Mouse (Mus musculus): ENCODE measurements around the gene Efna3. TPM values are rescaled to one million over a fixed set of nuclear protein-coding genes. Genes with fewer than 3 reads are reported as not detected.

The Efna3 gene
- polyA plus RNA-seq, 2 experiments: 32.1 to 38.1 TPM

- ATAC-seq (ENCODE audit: low FRiP score, low read depth): no peak
- Histone ChIP-seq H3K27me3 (ENCODE audit: control insufficient read depth, insufficient read depth, low read length) (no peaks in the 10 kb centered on the region), H3K4me3 (replicated peaks; ENCODE audit: low read length) (no peak within 1 kb of the TSS), H3K9me3 (ENCODE audit: control insufficient read depth, low read length) (no peaks in the 10 kb centered on the region), H3K4me2 (replicated peaks; ENCODE audit: low read depth, low read length, severe bottlenecking) (no peak within 1 kb of the TSS), H3K36me3 (ENCODE audit: control insufficient read depth, insufficient read depth, low read length) (no peaks in the 10 kb centered on the region), H3K27ac (replicated peaks; ENCODE audit: low read depth, low read length) (no peak within 1 kb of the TSS), H3K9ac (ENCODE audit: low read depth, low read length, severe bottlenecking) (no peak within 1 kb of the TSS), H3K4me1 (ENCODE audit: control insufficient read depth, insufficient read depth, low read length) (no peaks in the 10 kb centered on the region)
- 83% methylated on average over 7 of the region's 7 CpGs for WGBS
- DNase-seq (ENCODE audit: low spot score): no peak
- TF ChIP-seq POLR2A (IDR thresholded peaks at IDR 0.05; ENCODE audit: borderline replicate concordance, extremely low read depth, insufficient read depth, insufficient read length): no peak
Observed at GRCm38 (mm10) chr3:89361675-89362074, 38.9 kb upstream of the Efna3 start, which contains the start of gene Dcst2. Gene Dcst2, plus strand, starts transcription at chr3:89361975.

- no peak for TF ChIP-seq POLR2A (IDR thresholded peaks at IDR 0.05; ENCODE audit: borderline replicate concordance, extremely low read depth, insufficient read depth, insufficient read length)
- H3K4me2 ChIP-seq (replicated peaks; ENCODE audit: low read depth, low read length, severe bottlenecking): no peak overlapping the region
- no peak overlapping the region for H3K4me3 ChIP-seq (replicated peaks; ENCODE audit: low read length)
- no peaks in the 10 kb centered on the region for H3K9me3 ChIP-seq (ENCODE audit: control insufficient read depth, low read length)
- DNase-seq (ENCODE audit: low spot score): no peak
- H3K4me1 ChIP-seq (ENCODE audit: control insufficient read depth, insufficient read depth, low read length): no peaks in the 10 kb centered on the region
- no peaks in the 10 kb centered on the region for H3K27me3 ChIP-seq (ENCODE audit: control insufficient read depth, insufficient read depth, low read length)
- H3K27ac ChIP-seq (replicated peaks; ENCODE audit: low read depth, low read length): no peak overlapping the region
- WGBS: 66% methylated on average over 3 of the region's 3 CpGs
- no peak overlapping the region for H3K9ac ChIP-seq (ENCODE audit: low read depth, low read length, severe bottlenecking)
- no peak for ATAC-seq (ENCODE audit: low FRiP score, low read depth)
- no peaks in the 10 kb centered on the region for H3K36me3 ChIP-seq (ENCODE audit: control insufficient read depth, insufficient read depth, low read length)
Observed at GRCm38 (mm10) chr3:89360237-89360636, 37.5 kb upstream of the Efna3 start.

- DNase-seq (ENCODE audit: low spot score): no peak
- 77% methylated on average over 6 of the region's 6 CpGs for WGBS
Observed at GRCm38 (mm10) chr3:89359630-89360029, 36.9 kb upstream of the Efna3 start.

GRCm38 (mm10) chr3:89356029-89356428, 33.3 kb upstream of the Efna3 start:
- TF ChIP-seq POLR2A (IDR thresholded peaks at IDR 0.05; ENCODE audit: borderline replicate concordance, extremely low read depth, insufficient read depth, insufficient read length): no peak
- WGBS: 57% methylated on average over 9 of the region's 9 CpGs
- no peaks in the 10 kb centered on the region for H3K4me1 ChIP-seq (ENCODE audit: control insufficient read depth, insufficient read depth, low read length)

More at GRCm38 (mm10) chr3:89359630-89360029, 36.9 kb upstream of the Efna3 start:
- H3K27me3 ChIP-seq (ENCODE audit: control insufficient read depth, insufficient read depth, low read length): no peaks in the 10 kb centered on the region
- no peak overlapping the region for H3K4me3 ChIP-seq (replicated peaks; ENCODE audit: low read length)
- H3K9me3 ChIP-seq (ENCODE audit: control insufficient read depth, low read length): no peaks in the 10 kb centered on the region
- no peak for TF ChIP-seq POLR2A (IDR thresholded peaks at IDR 0.05; ENCODE audit: borderline replicate concordance, extremely low read depth, insufficient read depth, insufficient read length)
- no peak overlapping the region for H3K27ac ChIP-seq (replicated peaks; ENCODE audit: low read depth, low read length)
- no peak for ATAC-seq (ENCODE audit: low FRiP score, low read depth)
- H3K4me1 ChIP-seq (ENCODE audit: control insufficient read depth, insufficient read depth, low read length): no peaks in the 10 kb centered on the region
- no peak overlapping the region for H3K4me2 ChIP-seq (replicated peaks; ENCODE audit: low read depth, low read length, severe bottlenecking)
- H3K9ac ChIP-seq (ENCODE audit: low read depth, low read length, severe bottlenecking): no peak overlapping the region
- no peaks in the 10 kb centered on the region for H3K36me3 ChIP-seq (ENCODE audit: control insufficient read depth, insufficient read depth, low read length)

GRCm38 (mm10) chr3:89355512-89355902, 32.7 kb upstream of the Efna3 start:
- no peaks in the 10 kb centered on the region for H3K36me3 ChIP-seq (ENCODE audit: control insufficient read depth, insufficient read depth, low read length)
- 75% methylated on average over 6 of the region's 6 CpGs for WGBS
- H3K27ac ChIP-seq (replicated peaks; ENCODE audit: low read depth, low read length): no peak overlapping the region
- H3K9ac ChIP-seq (ENCODE audit: low read depth, low read length, severe bottlenecking): no peak overlapping the region
- DNase-seq (ENCODE audit: low spot score): no peak
- TF ChIP-seq POLR2A (IDR thresholded peaks at IDR 0.05; ENCODE audit: borderline replicate concordance, extremely low read depth, insufficient read depth, insufficient read length): no peak
- H3K4me3 ChIP-seq (replicated peaks; ENCODE audit: low read length): no peak overlapping the region
- no peaks in the 10 kb centered on the region for H3K27me3 ChIP-seq (ENCODE audit: control insufficient read depth, insufficient read depth, low read length)
- peaks cover 3% of the 10 kb centered on the region for H3K4me1 ChIP-seq (ENCODE audit: control insufficient read depth, insufficient read depth, low read length)
- H3K4me2 ChIP-seq (replicated peaks; ENCODE audit: low read depth, low read length, severe bottlenecking): no peak overlapping the region
- H3K9me3 ChIP-seq (ENCODE audit: control insufficient read depth, low read length): no peaks in the 10 kb centered on the region
- ATAC-seq (ENCODE audit: low FRiP score, low read depth): no peak

More at GRCm38 (mm10) chr3:89356029-89356428, 33.3 kb upstream of the Efna3 start:
- no peak overlapping the region for H3K4me2 ChIP-seq (replicated peaks; ENCODE audit: low read depth, low read length, severe bottlenecking)
- no peaks in the 10 kb centered on the region for H3K9me3 ChIP-seq (ENCODE audit: control insufficient read depth, low read length)
- no peak overlapping the region for H3K27ac ChIP-seq (replicated peaks; ENCODE audit: low read depth, low read length)
- H3K4me3 ChIP-seq (replicated peaks; ENCODE audit: low read length): no peak overlapping the region
- DNase-seq (ENCODE audit: low spot score): no peak
- H3K36me3 ChIP-seq (ENCODE audit: control insufficient read depth, insufficient read depth, low read length): no peaks in the 10 kb centered on the region
- no peaks in the 10 kb centered on the region for H3K27me3 ChIP-seq (ENCODE audit: control insufficient read depth, insufficient read depth, low read length)
- ATAC-seq (ENCODE audit: low FRiP score, low read depth): no peak
- no peak overlapping the region for H3K9ac ChIP-seq (ENCODE audit: low read depth, low read length, severe bottlenecking)
